In the genomic region with DNA sequence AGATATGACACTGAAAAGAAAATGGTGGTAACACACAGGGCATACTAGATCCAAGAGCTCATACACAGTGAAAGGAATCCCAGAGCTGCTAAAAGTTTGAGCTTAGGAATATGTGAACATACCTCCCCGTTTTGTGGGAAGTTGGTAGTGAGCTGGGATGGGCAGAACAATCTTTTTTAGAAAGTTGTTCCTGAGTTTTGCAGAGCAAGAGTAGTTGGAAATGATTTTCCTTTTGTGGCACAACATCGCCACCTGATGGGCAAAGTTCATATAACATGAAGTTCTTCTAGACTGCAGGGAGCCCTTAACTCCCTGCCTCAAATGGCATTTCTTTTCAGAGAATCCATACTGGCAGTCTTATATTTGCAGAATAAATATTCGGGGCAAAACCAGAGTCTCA, we compare ENCODE assay signal across 8 mouse cellular contexts. TPM values are rescaled to one million over a fixed set of nuclear protein-coding genes. Genes with fewer than 3 reads are reported as not detected.
DNase-seq lines count a peak whose midpoint lies in the region; ATAC-seq lines count a peak whose summit lies in the region.

No protein-coding gene starts in this region.

- H3K27ac ChIP-seq in midbrain, embryonic 11.5 days (ENCODE audit: low read depth, low read length): no peak overlapping the region

- no peak overlapping the region for H3K4me2 ChIP-seq in midbrain, embryonic 11.5 days

- 4% methylated on average over 3 of the region's 3 CpGs for WGBS in midbrain, embryonic 11.5 days

- H3K27me3 ChIP-seq in midbrain, embryonic 11.5 days (ENCODE audit: control insufficient read depth, insufficient read depth, low read length): no peaks in the 10 kb centered on the region

- no peaks in the 10 kb centered on the region for H3K36me3 ChIP-seq in midbrain, embryonic 11.5 days (ENCODE audit: control insufficient read depth, insufficient read depth, low read length)

- no peak overlapping the region for H3K4me3 ChIP-seq in midbrain, embryonic 11.5 days (ENCODE audit: low read depth, low read length)

- no peak for ATAC-seq in midbrain, embryonic 11.5 days (ENCODE audit: low FRiP score)

- H3K4me1 ChIP-seq in midbrain, embryonic 11.5 days (ENCODE audit: control insufficient read depth, insufficient read depth, low read length): no peaks in the 10 kb centered on the region

- DNase-seq in gastrocnemius, adult 18-20 months (ENCODE audit: low spot score): peak; percentile 53
- DNase-seq in gastrocnemius, postnatal 25 days: no peak
- DNase-seq in MEL-GATA-1-ER (ENCODE audit: extremely low read depth, low read depth): peak; percentile 10
- peak; percentile 35 to 73 for DNase-seq in cerebellum, postnatal 4 days (ENCODE audit: low spot score in 2 of 2)
- peak; percentile 69 to 80 for DNase-seq in heart, postnatal 10 days
- DNase-seq in left cerebral cortex, adult 11 months (ENCODE audit: low spot score): peak; percentile 37
- DNase-seq in midbrain, embryonic 11.5 days (ENCODE audit: low spot score, missing footprints): peak; percentile 96
- DNase-seq in testis, postnatal 14 days (ENCODE audit: low spot score): peak; percentile 14

- H3K9ac ChIP-seq in midbrain, embryonic 11.5 days (ENCODE audit: low read length): no peak overlapping the region

- intact Hi-C loops in heart, postnatal 10 days (cut with DNase I): loop anchor here (1.0 to 10.0 kb wide), 2 partner anchors 577 to 1094 kb away; no protein-coding TSS in a partner anchor

- no peaks in the 10 kb centered on the region for H3K9me3 ChIP-seq in midbrain, embryonic 11.5 days (ENCODE audit: control insufficient read depth, low read length)

RNA-seq across cellular contexts. Expression of a gene that starts 33.3 kb away (rescaled TPM):
- total RNA-seq in gastrocnemius, adult 18-20 months (2021): under 1 TPM; 0.09 to 0.24 TPM
- not detected for total RNA-seq in gastrocnemius, postnatal 25 days (2021)
- total RNA-seq in heart, postnatal 10 days (2021): under 1 TPM in 1 of 2 experiments, not detected in 1; 0.10 TPM
- polyA plus RNA-seq in midbrain, embryonic 11.5 days (2014; fragmentation: Nextera tagmentation; extraction: Ambion mirVana): 5.1 and 5.6 TPM in 2 replicates
